Mouse (Mus musculus): ENCODE data around the gene Zfp704.

Gene Zfp704

DNA sequence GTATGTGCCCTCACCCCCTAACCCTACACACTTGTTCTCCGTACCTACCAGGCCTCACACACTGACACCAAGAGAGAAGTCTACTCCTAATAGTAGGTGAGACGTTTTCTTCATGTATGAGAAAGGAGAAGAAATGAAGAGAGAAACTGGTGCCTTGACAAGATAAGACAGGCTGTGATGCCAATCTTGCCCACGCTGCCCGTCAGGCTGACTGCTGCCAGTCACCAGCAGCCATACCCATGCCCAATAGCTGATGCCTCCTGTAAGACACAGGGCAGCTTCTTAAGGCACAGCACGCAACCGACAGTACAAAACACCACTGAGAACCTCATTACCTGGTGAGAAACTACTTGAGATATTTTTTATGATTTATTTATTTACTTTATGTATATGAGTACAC is 55.0 kb downstream of the Zfp704 start:
- DNase-seq: no peak

GRCm38 (mm10) chr3:9552332-9552731 is 57.6 kb downstream of the Zfp704 start:
- DNase-seq: peak; percentile 62

GRCm38 (mm10) chr3:9550930-9551329 is 59.0 kb downstream of the Zfp704 start:
- no peak for DNase-seq

DNA sequence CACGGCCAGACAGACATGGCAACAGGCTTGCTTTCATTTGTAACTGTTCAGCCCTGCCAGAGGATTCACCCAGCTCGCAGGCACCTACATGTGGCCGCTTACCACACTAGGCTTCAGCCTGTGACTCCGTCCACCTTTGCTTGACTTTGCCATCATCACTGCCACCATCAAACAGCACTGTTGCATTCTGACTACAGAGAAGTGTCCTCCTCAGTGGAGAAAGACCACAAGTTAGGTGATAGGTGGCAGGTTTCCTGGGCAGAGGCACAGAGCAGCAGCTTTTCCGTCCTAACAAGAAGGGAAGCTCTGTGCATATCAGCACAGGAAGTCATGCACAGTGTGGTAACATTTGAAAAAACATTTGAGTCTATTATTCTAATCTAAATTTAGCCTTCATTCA is 60.1 kb downstream of the Zfp704 start:
- no peak for DNase-seq

GRCm38 (mm10) chr3:9548188-9548587 is 61.7 kb downstream of the Zfp704 start:
- DNase-seq: no peak

GRCm38 (mm10) chr3:9546882-9547620 is 62.8 kb downstream of the Zfp704 start:
- DNase-seq: no peak

GRCm38 (mm10) chr3:9544421-9544820 is 65.5 kb downstream of the Zfp704 start:
- no peak for DNase-seq

DNA sequence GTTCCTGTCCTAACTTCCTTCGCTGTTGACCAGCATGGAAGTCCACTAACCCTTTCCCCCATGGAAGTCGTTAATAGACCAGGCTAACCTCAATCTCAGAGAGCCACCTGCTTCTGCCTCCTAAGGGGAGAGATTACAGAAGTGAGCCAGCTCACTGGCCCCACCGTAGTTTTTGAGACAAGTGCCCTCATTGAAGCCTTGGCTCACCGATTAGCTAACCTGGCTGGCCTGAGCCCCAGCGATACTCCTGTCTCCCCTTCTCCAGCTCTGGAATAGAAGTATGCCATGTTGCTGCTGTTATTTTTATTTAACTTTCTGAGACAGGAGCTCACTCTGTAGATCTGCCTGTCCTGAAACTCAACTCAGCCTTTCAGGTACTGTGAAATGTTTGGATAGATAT is 66.0 kb downstream of the Zfp704 start:
- no peak for DNase-seq

DNA sequence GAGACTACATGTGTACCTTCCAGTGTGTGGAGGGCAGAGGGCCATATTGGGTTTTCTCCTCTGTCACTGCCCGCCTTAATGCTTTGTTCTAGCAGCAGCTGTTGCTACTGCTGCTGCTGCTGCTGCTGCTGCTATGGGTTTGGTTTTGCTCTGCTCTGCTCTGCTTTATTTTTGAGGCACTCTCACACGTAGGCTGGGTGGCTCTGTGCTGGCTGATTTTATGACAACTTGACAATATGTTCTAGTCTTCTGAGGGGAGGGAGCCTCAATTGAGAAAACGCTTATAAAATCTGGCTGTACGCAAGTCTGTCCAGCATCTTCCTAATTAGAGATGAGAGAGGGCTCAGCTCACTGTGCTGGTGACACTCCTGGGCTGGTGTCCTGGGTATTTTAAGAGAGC is 66.4 kb downstream of the Zfp704 start:
- no peak for DNase-seq

- no peak for DNase-seq
These were observed 68.3 kb downstream of the Zfp704 start for GRCm38 (mm10) chr3:9541561-9541960.

- no peak for DNase-seq
These were observed 71.4 kb downstream of the Zfp704 start for GRCm38 (mm10) chr3:9538510-9538909.

GRCm38 (mm10) chr3:9537889-9538288 is 72.0 kb downstream of the Zfp704 start:
- no peak for DNase-seq

GRCm38 (mm10) chr3:9530097-9530780 is 79.6 kb downstream of the Zfp704 start:
- DNase-seq: no peak

DNA sequence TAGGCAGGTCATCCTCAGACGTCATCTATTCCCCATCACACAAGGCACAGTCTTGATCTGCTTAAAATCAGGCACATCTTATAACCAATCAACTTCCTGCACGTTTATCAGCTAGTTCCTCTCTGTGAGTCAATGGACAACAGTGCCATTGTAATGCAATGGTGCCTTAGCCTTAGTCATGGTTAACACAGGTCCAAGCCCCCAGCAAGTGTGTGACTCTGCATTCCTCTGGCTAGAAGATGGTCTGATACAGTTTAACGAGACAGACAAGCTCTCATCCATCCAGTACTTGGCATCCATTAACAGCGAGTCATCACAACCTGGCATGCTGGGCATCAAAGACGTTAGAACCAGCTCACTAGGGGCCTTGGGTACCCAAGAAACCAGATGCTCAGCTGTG is 85.5 kb downstream of the Zfp704 start:
- DNase-seq: no peak

- no peak for DNase-seq
These were observed 86.6 kb downstream of the Zfp704 start for GRCm38 (mm10) chr3:9523081-9523932.

GRCm38 (mm10) chr3:9522009-9522408 is 87.9 kb downstream of the Zfp704 start:
- peak; percentile 42 for DNase-seq

- DNase-seq: no peak
These were observed 89.2 kb downstream of the Zfp704 start for GRCm38 (mm10) chr3:9520728-9521054.

DNA sequence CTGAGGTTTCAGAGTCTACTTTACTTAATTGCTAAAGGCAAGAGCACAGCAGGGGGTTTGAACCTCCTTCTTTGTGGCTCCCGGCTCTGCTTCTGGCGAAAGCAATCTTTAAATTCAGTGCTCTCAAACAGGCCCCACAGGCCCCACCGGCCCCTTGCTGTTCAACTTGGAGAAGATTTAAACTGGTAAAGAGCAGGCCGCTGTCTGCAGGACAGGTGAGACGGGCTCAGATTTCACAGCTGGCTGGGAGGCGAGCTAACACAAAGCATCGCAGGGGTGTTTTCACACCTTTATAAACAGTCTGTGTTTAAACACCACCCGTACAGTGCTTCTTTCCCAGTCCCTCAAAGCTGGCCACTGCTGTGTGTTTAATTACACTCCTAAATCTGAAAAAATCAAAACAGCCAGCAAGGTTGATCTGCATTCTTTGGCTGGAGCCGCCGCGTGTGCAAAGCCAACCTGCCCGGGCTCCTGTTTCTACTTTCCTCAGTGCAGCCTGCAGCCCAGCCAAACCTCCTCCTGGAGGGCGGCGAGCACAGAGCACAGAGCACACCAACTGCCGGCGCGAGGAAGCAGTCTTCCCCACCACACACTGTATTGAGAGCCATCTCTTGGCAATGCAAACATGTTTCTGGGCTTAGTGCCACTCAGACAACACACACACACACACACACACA is 89.7 kb downstream of the Zfp704 start:
- peak; percentile 84 for DNase-seq

- DNase-seq: no peak
These were observed 90.4 kb downstream of the Zfp704 start for GRCm38 (mm10) chr3:9519491-9519890.

DNA sequence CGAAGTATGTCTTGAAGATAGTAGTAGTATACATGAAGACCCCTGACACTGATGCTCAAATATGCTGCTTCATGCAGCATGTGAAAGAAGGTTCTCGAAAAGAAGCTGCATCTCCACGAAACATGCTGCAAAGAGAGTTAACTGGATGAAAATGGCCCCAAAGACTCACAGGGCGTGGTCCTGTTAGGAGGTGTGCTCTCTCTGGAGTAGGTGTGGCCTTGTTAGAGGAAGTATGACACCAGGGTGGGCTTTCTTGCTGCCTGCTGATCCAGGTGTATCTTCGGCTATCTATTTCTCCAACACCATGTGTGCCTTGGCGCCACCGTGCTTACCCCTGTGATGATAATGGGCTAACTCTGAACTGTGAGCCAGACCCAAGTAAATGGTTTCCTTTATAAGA is 90.9 kb downstream of the Zfp704 start:
- no peak for DNase-seq

GRCm38 (mm10) chr3:9516119-9516855 is 93.6 kb downstream of the Zfp704 start:
- no peak for DNase-seq

DNA sequence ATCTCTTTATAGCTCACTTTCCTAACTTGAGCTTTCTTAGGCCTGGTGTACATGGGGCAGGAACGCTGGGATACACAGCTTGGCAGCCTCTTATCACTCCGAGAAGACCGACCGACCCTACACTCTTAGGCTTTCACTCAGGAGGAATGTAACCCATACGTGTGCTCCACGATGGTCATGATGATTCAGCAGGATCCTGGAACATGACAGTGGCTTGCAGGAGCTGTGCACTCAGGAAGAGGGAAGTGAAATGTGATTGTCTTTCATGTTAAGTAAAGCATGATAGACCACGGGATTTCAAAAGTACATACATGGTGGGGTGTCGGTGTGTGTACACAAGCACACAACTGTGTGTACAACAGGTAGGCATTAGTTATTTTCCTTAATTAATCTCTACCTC is 94.4 kb downstream of the Zfp704 start:
- no peak for DNase-seq
